ENCODE assay signal across 8 mouse cellular contexts in the genomic region with DNA sequence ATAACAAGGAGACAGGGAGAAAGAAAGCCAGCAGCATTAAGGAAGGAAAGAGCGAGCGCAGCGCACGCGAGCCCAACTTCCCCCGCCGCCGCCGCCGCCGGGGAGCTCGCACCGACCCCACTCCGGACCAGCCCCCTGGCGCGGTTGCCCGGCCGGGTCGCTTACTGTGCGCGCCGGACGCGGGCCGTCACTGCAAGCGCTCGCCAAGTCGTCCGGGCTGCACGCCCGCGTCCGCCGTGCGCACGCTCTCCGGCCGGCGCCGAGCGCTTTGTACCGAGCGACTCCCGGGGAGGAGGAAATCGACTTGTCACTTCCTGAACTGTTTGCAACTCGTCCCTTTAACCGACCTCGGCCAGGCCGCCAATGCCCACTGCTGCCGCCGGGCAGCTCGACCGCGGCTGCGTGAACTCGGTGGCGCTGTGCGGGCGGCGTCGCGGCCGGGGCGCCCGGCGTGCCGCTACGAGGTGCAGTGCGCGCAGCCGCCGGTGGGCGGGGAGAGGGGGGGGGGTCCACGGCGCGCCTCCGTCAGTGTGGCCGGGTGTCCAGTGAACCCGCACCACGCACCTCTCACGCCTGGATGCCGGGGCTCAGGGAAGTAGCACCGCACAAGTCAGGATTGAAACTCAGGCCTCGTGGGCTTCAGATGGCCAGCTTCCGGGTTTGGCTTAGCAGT. TPM values are rescaled to one million over a fixed set of nuclear protein-coding genes. Genes with fewer than 3 reads are reported as not detected.
DNase-seq lines count a peak whose midpoint lies in the region; ATAC-seq and TF ChIP-seq lines count a peak whose summit lies in the region.

A gene (minus strand): TSS at position 471 of the 673 bp plus-strand sequence.

- TF ChIP-seq CTCF in embryonic fibroblast, embryonic 13.5 days (IDR thresholded peaks at IDR 0.05; ENCODE audit: borderline replicate concordance, insufficient read depth, low read length) = no peak

- H3K36me3 ChIP-seq in heart, embryonic 12.5 days = no peaks in the 10 kb centered on the region
- H3K36me3 ChIP-seq in kidney, embryonic 16.5 days (ENCODE audit: insufficient read depth, low read length) = 0 out of 2 replicates have a peak, but pooled peaks cover 3% of the 10 kb centered on the region
- no peaks in the 10 kb centered on the region for H3K36me3 ChIP-seq in liver, embryonic 15.5 days (replicated peaks)
- H3K36me3 ChIP-seq in neural tube, embryonic 11.5 days (ENCODE audit: control insufficient read depth, insufficient read depth, low read length) = no peaks in the 10 kb centered on the region

- ATAC-seq in heart, embryonic 12.5 days (ENCODE audit: insufficient number of reproducible peaks, low FRiP score) = peak; percentile 65
- peak; percentile 64 for ATAC-seq in kidney, embryonic 16.5 days (ENCODE audit: low FRiP score, low TSS enrichment)
- peak; percentile 51 for ATAC-seq in liver, embryonic 15.5 days (ENCODE audit: insufficient read depth)
- peak; percentile 58 for ATAC-seq in neural tube, embryonic 11.5 days (ENCODE audit: insufficient read depth, low FRiP score, low TSS enrichment)

- H3K4me2 ChIP-seq in heart, embryonic 12.5 days = peak within 1 kb of the TSS; percentile 78
- H3K4me2 ChIP-seq in kidney, embryonic 16.5 days (replicated peaks; ENCODE audit: low read depth, low read length) = peak within 1 kb of the TSS; percentile 85
- peak within 1 kb of the TSS; percentile 99 for H3K4me2 ChIP-seq in liver, embryonic 15.5 days
- peak within 1 kb of the TSS; percentile 87 for H3K4me2 ChIP-seq in neural tube, embryonic 11.5 days (ENCODE audit: low read depth)

- H3K9ac ChIP-seq in heart, embryonic 12.5 days = peak within 1 kb of the TSS; percentile 86
- peak within 1 kb of the TSS; percentile 90 for H3K9ac ChIP-seq in kidney, embryonic 16.5 days (replicated peaks; ENCODE audit: low read length)
- H3K9ac ChIP-seq in liver, embryonic 15.5 days = peak within 1 kb of the TSS; percentile 71
- H3K9ac ChIP-seq in neural tube, embryonic 11.5 days (ENCODE audit: low read length) = peak within 1 kb of the TSS; percentile 74

- DNase-seq in CD4-positive helper T cell, adult 2 months (ENCODE audit: low read depth, low spot score) = peak; percentile 78
- peak; percentile 52 to 64 for DNase-seq in adrenal gland, postnatal 4 days (ENCODE audit: low spot score in 2 of 2)
- DNase-seq in neural tube, embryonic 11.5 days (ENCODE audit: low spot score) = peak; percentile 83
- DNase-seq in testis, postnatal 10 days (ENCODE audit: low spot score) = peak; percentile 77

- peak within 1 kb of the TSS; percentile 72 for H3K27ac ChIP-seq in embryonic fibroblast, embryonic 13.5 days (ENCODE audit: insufficient read depth, low read length)
- peak within 1 kb of the TSS; percentile 91 for H3K27ac ChIP-seq in heart, embryonic 12.5 days (ENCODE audit: poor library complexity, severe bottlenecking)
- peak within 1 kb of the TSS; percentile 95 for H3K27ac ChIP-seq in kidney, embryonic 16.5 days (ENCODE audit: low read length)
- H3K27ac ChIP-seq in liver, embryonic 15.5 days (replicated peaks) = peak within 1 kb of the TSS; percentile 81
- H3K27ac ChIP-seq in neural tube, embryonic 11.5 days (ENCODE audit: low read depth, low read length) = peak within 1 kb of the TSS; percentile 91

- under 1% methylated on average over 83 of the region's 85 CpGs for WGBS in heart, embryonic 12.5 days
- WGBS in kidney, embryonic 16.5 days = under 1% methylated on average over 82 of the region's 85 CpGs
- WGBS in liver, embryonic 15.5 days (ENCODE audit: insufficient replicate concordance) = under 1% methylated on average over 84 of the region's 85 CpGs
- WGBS in neural tube, embryonic 11.5 days = under 1% methylated on average over 84 of the region's 85 CpGs

- no peaks in the 10 kb centered on the region for H3K27me3 ChIP-seq in heart, embryonic 12.5 days (replicated peaks)
- H3K27me3 ChIP-seq in kidney, embryonic 16.5 days (ENCODE audit: insufficient read depth, low read length) = no peaks in the 10 kb centered on the region
- peaks cover 22% of the 10 kb centered on the region for H3K27me3 ChIP-seq in liver, embryonic 15.5 days
- no peaks in the 10 kb centered on the region for H3K27me3 ChIP-seq in neural tube, embryonic 11.5 days (ENCODE audit: control insufficient read depth, insufficient read depth, low read length)

- peak within 1 kb of the TSS; percentile 63 for H3K4me3 ChIP-seq in embryonic fibroblast, embryonic 13.5 days (ENCODE audit: insufficient read depth, low read length)
- peak within 1 kb of the TSS; percentile 73 for H3K4me3 ChIP-seq in heart, embryonic 12.5 days
- H3K4me3 ChIP-seq in kidney, embryonic 16.5 days (ENCODE audit: low read length) = peak within 1 kb of the TSS; percentile 73
- peak within 1 kb of the TSS; percentile 70 for H3K4me3 ChIP-seq in liver, embryonic 15.5 days (replicated peaks)
- H3K4me3 ChIP-seq in neural tube, embryonic 11.5 days (ENCODE audit: low read depth, low read length) = peak within 1 kb of the TSS; percentile 61

- H3K4me1 ChIP-seq in embryonic fibroblast, embryonic 13.5 days (ENCODE audit: control insufficient read depth, insufficient read depth, low read length) = peaks cover 3% of the 10 kb centered on the region; the same call in 1 of the 2 replicates
- H3K4me1 ChIP-seq in heart, embryonic 12.5 days (replicated peaks) = peaks cover 38% of the 10 kb centered on the region
- peaks cover 40% of the 10 kb centered on the region for H3K4me1 ChIP-seq in kidney, embryonic 16.5 days (ENCODE audit: insufficient read depth, low read length)
- peaks cover 58% of the 10 kb centered on the region for H3K4me1 ChIP-seq in liver, embryonic 15.5 days (replicated peaks)
- H3K4me1 ChIP-seq in neural tube, embryonic 11.5 days (ENCODE audit: control insufficient read depth, insufficient read depth, low read length) = peaks cover 35% of the 10 kb centered on the region

- no peaks in the 10 kb centered on the region for H3K9me3 ChIP-seq in heart, embryonic 12.5 days (replicated peaks)
- no peaks in the 10 kb centered on the region for H3K9me3 ChIP-seq in kidney, embryonic 16.5 days (ENCODE audit: low read length)
- no peaks in the 10 kb centered on the region for H3K9me3 ChIP-seq in liver, embryonic 15.5 days (replicated peaks)
- H3K9me3 ChIP-seq in neural tube, embryonic 11.5 days (ENCODE audit: control insufficient read depth, low read length) = no peaks in the 10 kb centered on the region

- TF ChIP-seq POLR2A in embryonic fibroblast, embryonic 13.5 days (IDR thresholded peaks at IDR 0.05; ENCODE audit: low read depth, low read length) = peak; percentile 62

RNA-seq across cellular contexts. Expression of the gene that starts here (rescaled TPM):
- total RNA-seq in adrenal gland, postnatal 4 days (2021) = 10 to 100 TPM; 69.7 to 74.4 TPM
- polyA plus RNA-seq in embryonic fibroblast, embryonic 13.5 days (2011; ENCODE audit: insufficient read length, low read depth, missing spikeins) = 10.3 and 12.5 TPM in 2 replicates
- polyA plus RNA-seq in heart, embryonic 12.5 days (2016; fragmentation: Nextera tagmentation; extraction: Ambion mirVana) = 15.3 and 17.0 TPM in 2 replicates
- 22.5 and 23.3 TPM in 2 replicates for polyA plus RNA-seq in kidney, embryonic 16.5 days (2015; fragmentation: Nextera tagmentation; extraction: Ambion mirVana)
- polyA plus RNA-seq in liver, embryonic 15.5 days (2015; fragmentation: Nextera tagmentation; extraction: Ambion mirVana) = 25.5 and 28.0 TPM in 2 replicates
- 22.3 and 22.9 TPM in 2 replicates for polyA plus RNA-seq in neural tube, embryonic 11.5 days (2014; fragmentation: Nextera tagmentation; extraction: Ambion mirVana)

Comparison
In these comparisons a context has a peak if more than half of its experiments do, and no peak if none do; other contexts are left out.
1. Peak in every context shown above with its lines: DNase-seq, ATAC-seq, H3K4me3 ChIP-seq and H3K27ac ChIP-seq.